Mouse (Mus musculus) lung, embryonic 15.5 days (tissue): ENCODE results near the gene Ccr2. TPM values are rescaled to one million over a fixed set of nuclear protein-coding genes. Genes with fewer than 3 reads are reported as not detected.
"Not testable (repeated sequence)": the region's sequence is repeated elsewhere in the genome, so short reads cannot be mapped to it uniquely, and the experiment has no call there.

Experiments
- ATAC-seq: fragments of 200-750 bp; cut with Nextera tagmentation; 2 replicates; pipeline ENCODE4 v1.8.0; 2017; ENCODE audit warnings: moderate number of reproducible peaks, borderline replicate concordance; ENCODE audit not compliant: low FRiP score, low TSS enrichment; ENCODE audit errors: extremely low read depth
- H3K27ac ChIP-seq: fragments of 300-500 bp; sonication (generic); 2 replicates; pipeline ENCODE4 v1.5.1; 2015; ENCODE audit warnings: moderate library complexity, mild to moderate bottlenecking, inconsistent platforms
- H3K27me3 ChIP-seq: fragments of 300-500 bp; sonication (generic); 2 replicates; pipeline ENCODE4 v1.6.1; 2015; ENCODE audit warnings: inconsistent platforms
- H3K36me3 ChIP-seq: fragments of 300-500 bp; sonication (generic); 2 replicates; pipeline ENCODE4 v1.6.1; 2015; ENCODE audit warnings: inconsistent platforms
- H3K4me1 ChIP-seq: fragments of 300-500 bp; sonication (generic); 2 replicates; pipeline ENCODE4 v1.6.1; 2015; ENCODE audit warnings: inconsistent platforms
- H3K4me2 ChIP-seq: fragments of 300-500 bp; sonication (generic); 2 replicates; pipeline ENCODE4 v1.6.1; 2015; ENCODE audit warnings: inconsistent platforms, mild to moderate bottlenecking, moderate library complexity
- H3K4me3 ChIP-seq: fragments of 300-500 bp; sonication (generic); 2 replicates; pipeline ENCODE4 v1.5.1; 2015; ENCODE audit warnings: mild to moderate bottlenecking, inconsistent platforms
- H3K9ac ChIP-seq: fragments of 300-500 bp; sonication (generic); 2 replicates; pipeline ENCODE4 v1.6.1; 2015; ENCODE audit warnings: inconsistent platforms
- H3K9me3 ChIP-seq: fragments of 300-500 bp; sonication (generic); 2 replicates; pipeline ENCODE4 v1.6.1; 2016; ENCODE audit warnings: inconsistent platforms
- WGBS: fragments of 180-500 bp; shearing (Covaris S2); methylation state at CpG from one replicate; pipeline ENCODE4 v1.1.7; 2015; 5-methylcytosine and 5-hydroxymethylcytosine counted together
- polyA plus RNA-seq: library from polyadenylated mRNA; unstranded; fragments of >200 nt; fragmentation: Nextera tagmentation; extraction: Ambion mirVana; gene quantifications from 2 replicates; pipeline ENCODE4 v1.2.1, GENCODE M21; 2015

The Ccr2 gene
- polyA plus RNA-seq, 1 experiment from 2014 or later: 7.5 TPM

GRCm38 (mm10) chr9:124126373-124126772, 24.6 kb downstream of the Ccr2 start:
- Histone ChIP-seq H3K27ac (peak overlapping the region; percentile 7; the same call in 1 of the 2 replicates), H3K27me3 (no peaks in the 10 kb centered on the region), H3K36me3 (no peaks in the 10 kb centered on the region), H3K4me2 (no peak overlapping the region), H3K4me1 (0 out of 2 replicates have a peak, but pooled peaks cover 5% of the 10 kb centered on the region), H3K9ac (no peak overlapping the region), H3K4me3 (no peak overlapping the region), H3K9me3 (no peaks in the 10 kb centered on the region)
- peak; percentile 65; the same call in 1 of the 2 replicates for ATAC-seq
- 23% methylated on average over 5 of the region's 5 CpGs for WGBS

- H3K27me3 ChIP-seq: no peaks in the 10 kb centered on the region
- 28% methylated on average over 4 of the region's 4 CpGs for WGBS
- peak overlapping the region; percentile 33; the same call in 1 of the 2 replicates for H3K27ac ChIP-seq
- H3K4me3 ChIP-seq: no peak overlapping the region
- H3K9ac ChIP-seq: no peak overlapping the region
- ATAC-seq: no peak
- no peaks in the 10 kb centered on the region for H3K36me3 ChIP-seq
- H3K9me3 ChIP-seq: no peaks in the 10 kb centered on the region
- 0 out of 2 replicates have a peak, but pooled peaks cover 5% of the 10 kb centered on the region for H3K4me1 ChIP-seq
- no peak overlapping the region for H3K4me2 ChIP-seq
Observed at GRCm38 (mm10) chr9:124127412-124127811, 25.7 kb downstream of the Ccr2 start.

- ATAC-seq: peak; percentile 27; the same call in 1 of the 2 replicates
- H3K27me3 ChIP-seq: no peaks in the 10 kb centered on the region
Observed at GRCm38 (mm10) chr9:124128379-124128778, 26.6 kb downstream of the Ccr2 start.

GRCm38 (mm10) chr9:124132899-124133298, 31.1 kb downstream of the Ccr2 start:
- H3K27me3 ChIP-seq, H3K27ac ChIP-seq, H3K4me1 ChIP-seq, H3K36me3 ChIP-seq, H3K9ac ChIP-seq, H3K9me3 ChIP-seq, ATAC-seq, H3K4me2 ChIP-seq, H3K4me3 ChIP-seq: not testable (repeated sequence)
- WGBS: 56% methylated on average over 2 of the region's 2 CpGs

More at GRCm38 (mm10) chr9:124128379-124128778, 26.6 kb downstream of the Ccr2 start:
- Histone ChIP-seq H3K9me3 (no peaks in the 10 kb centered on the region), H3K4me3 (no peak overlapping the region), H3K4me1 (0 out of 2 replicates have a peak, but pooled peaks cover 5% of the 10 kb centered on the region), H3K4me2 (no peak overlapping the region), H3K27ac (no peak overlapping the region), H3K36me3 (no peaks in the 10 kb centered on the region), H3K9ac (no peak overlapping the region)
- 4% methylated on average over 1 of the region's 1 CpGs for WGBS

- not testable (repeated sequence) for H3K4me3 ChIP-seq, H3K27me3 ChIP-seq, H3K36me3 ChIP-seq, ATAC-seq, H3K9ac ChIP-seq, H3K9me3 ChIP-seq, H3K27ac ChIP-seq, H3K4me2 ChIP-seq, H3K4me1 ChIP-seq
- 66% methylated on average over 1 of the region's 1 CpGs for WGBS
Observed at GRCm38 (mm10) chr9:124134919-124135318, 33.2 kb downstream of the Ccr2 start.

GRCm38 (mm10) chr9:124137619-124138018, 35.9 kb downstream of the Ccr2 start:
- Histone ChIP-seq H3K4me2 (no peak overlapping the region), H3K4me3 (no peak overlapping the region), H3K36me3 (no peaks in the 10 kb centered on the region), H3K9me3 (no peaks in the 10 kb centered on the region), H3K27me3 (no peaks in the 10 kb centered on the region), H3K27ac (peak overlapping the region; percentile 69), H3K4me1 (no peaks in the 10 kb centered on the region), H3K9ac (no peak overlapping the region)
- ATAC-seq: no peak
- WGBS: 43% methylated on average over 11 of the region's 11 CpGs

- Histone ChIP-seq H3K27me3 (no peaks in the 10 kb centered on the region), H3K4me3 (no peak overlapping the region), H3K36me3 (no peaks in the 10 kb centered on the region), H3K4me1 (no peaks in the 10 kb centered on the region), H3K9me3 (no peaks in the 10 kb centered on the region), H3K27ac (peak overlapping the region; percentile 86), H3K9ac (no peak overlapping the region), H3K4me2 (no peak overlapping the region; the same call in 1 of the 2 replicates)
- WGBS: 25% methylated on average over 4 of the region's 4 CpGs
- peak; percentile 78 for ATAC-seq
Observed at GRCm38 (mm10) chr9:124138055-124138775, 36.5 kb downstream of the Ccr2 start.

- ATAC-seq: no peak
- H3K9ac ChIP-seq: no peak overlapping the region
- WGBS: 79% methylated on average over 1 of the region's 1 CpGs
- H3K4me1 ChIP-seq: no peaks in the 10 kb centered on the region
- H3K4me2 ChIP-seq: no peak overlapping the region
- H3K4me3 ChIP-seq: no peak overlapping the region
- no peaks in the 10 kb centered on the region for H3K27me3 ChIP-seq
- no peaks in the 10 kb centered on the region for H3K9me3 ChIP-seq
- H3K27ac ChIP-seq: no peak overlapping the region
- H3K36me3 ChIP-seq: no peaks in the 10 kb centered on the region
Observed at GRCm38 (mm10) chr9:124143678-124144077, 41.9 kb downstream of the Ccr2 start.

GRCm38 (mm10) chr9:124146307-124146706, 44.6 kb downstream of the Ccr2 start:
- no peaks in the 10 kb centered on the region for H3K27me3 ChIP-seq
- H3K27ac ChIP-seq: no peak overlapping the region
- no peak for ATAC-seq

More at GRCm38 (mm10) chr9:124146307-124146706, 44.6 kb downstream of the Ccr2 start:
- Histone ChIP-seq H3K4me3 (no peak overlapping the region), H3K36me3 (no peaks in the 10 kb centered on the region), H3K9me3 (no peaks in the 10 kb centered on the region), H3K9ac (no peak overlapping the region), H3K4me2 (no peak overlapping the region), H3K4me1 (no peaks in the 10 kb centered on the region)

Other genes with a start within 250 kb of the Ccr2 start
- 0.04 TPM in 1 of 2 replicates, not detected in the other for gene Xcr1, start 239.9 kb upstream of the Ccr2 start, polyA plus RNA-seq
- gene Ccr1, start 133.3 kb upstream of the Ccr2 start, polyA plus RNA-seq: 3.4 and 3.6 TPM in 2 replicates
- gene Ccr1l1, start 123.5 kb upstream of the Ccr2 start, polyA plus RNA-seq: not detected in 2 replicates
- 0.05 and 0.10 TPM in 2 replicates for gene Ccr3, start 80.0 kb upstream of the Ccr2 start, polyA plus RNA-seq
- gene Ccr5, start 19.6 kb downstream of the Ccr2 start, polyA plus RNA-seq: 1.4 and 1.5 TPM in 2 replicates
- gene 2010315B03Rik, start 210.7 kb downstream of the Ccr2 start, polyA plus RNA-seq: 9.5 and 12.1 TPM in 2 replicates